Mouse (Mus musculus) small intestine, adult 2 months (tissue): ENCODE measurements around the gene Fen1.

Experiments
- CTCF ChIP-seq: fragments of 200-500 bp; IDR thresholded peaks from 2 replicates; pipeline ENCODE4 v1.5.1; 2012; ENCODE audit warnings: low read depth, mild to moderate bottlenecking, control low read depth, inconsistent platforms, low read length, moderate library complexity, mixed read lengths; ENCODE audit not compliant: insufficient replicate concordance, insufficient read length; ENCODE audit errors: extremely low read depth
- POLR2A ChIP-seq: fragments of 200-500 bp; IDR thresholded peaks from 2 replicates; pipeline ENCODE4 v1.6.1; 2012; ENCODE audit warnings: low read depth, mild to moderate bottlenecking, control low read depth, inconsistent platforms, low read length, moderate library complexity

DNA sequence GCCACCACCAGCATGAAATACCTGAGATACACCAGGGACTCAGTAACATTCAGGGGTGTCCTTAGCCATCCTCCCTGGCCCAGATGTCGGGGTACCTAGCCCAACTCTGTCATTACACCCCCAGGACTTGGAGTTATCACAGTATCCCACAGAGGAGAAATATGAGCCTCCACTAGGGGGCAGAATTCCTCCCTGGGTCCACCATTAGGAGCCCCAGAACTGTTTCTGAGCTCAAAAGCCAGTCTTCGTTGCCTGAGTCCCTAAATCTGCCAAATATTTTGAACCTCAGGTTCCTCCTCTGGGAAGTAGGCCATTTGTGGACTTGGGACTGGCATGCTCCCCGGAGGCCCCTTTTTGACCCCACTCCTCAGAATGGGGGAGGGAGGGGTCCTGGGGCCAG is 15.1 kb upstream of the Fen1 start:
- TF ChIP-seq POLR2A (no peak), CTCF (peak; percentile 77; the same call in 1 of the 2 replicates)
